Mouse (Mus musculus) T-helper 17 cell (primary cell): ENCODE measurements around the gene Prdx3.
"Not testable (repeated sequence)": the region's sequence is repeated elsewhere in the genome, so short reads cannot be mapped to it uniquely, and the experiment has no call there.

Experiments used
- in situ Hi-C, 2 experiments: fragments of 300-600 bp; cut with MboI, MseI; formaldehyde crosslinking; loops; 1 replicate in 1 of 2; 2 replicates in 1 of 2; pipeline ENCODE4 v1.15.1; 2025; ENCODE audit warnings: high pct_unique_total_duplicates in 2 of 2

Prdx3 gene

DNA sequence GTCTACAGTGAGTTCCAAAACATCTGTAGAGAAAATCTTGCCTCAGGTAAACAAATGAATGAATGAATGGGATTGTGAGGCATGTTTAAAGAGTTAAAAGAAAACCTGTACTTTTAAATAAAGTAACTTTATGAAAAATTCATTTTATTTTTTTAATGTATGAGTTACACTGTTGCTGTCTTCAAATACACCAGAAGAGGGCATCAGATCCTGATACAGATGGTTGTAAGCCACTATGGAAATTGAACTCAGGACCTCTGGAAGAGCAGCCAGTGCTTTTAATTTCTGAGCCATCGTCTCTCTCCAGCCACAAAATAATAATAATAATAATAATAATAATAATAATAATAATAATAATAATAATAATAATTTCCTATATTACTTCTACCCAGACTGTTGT lies 3.9 kb downstream of the Prdx3 start:
- in situ Hi-C loops: no loop called here

DNA sequence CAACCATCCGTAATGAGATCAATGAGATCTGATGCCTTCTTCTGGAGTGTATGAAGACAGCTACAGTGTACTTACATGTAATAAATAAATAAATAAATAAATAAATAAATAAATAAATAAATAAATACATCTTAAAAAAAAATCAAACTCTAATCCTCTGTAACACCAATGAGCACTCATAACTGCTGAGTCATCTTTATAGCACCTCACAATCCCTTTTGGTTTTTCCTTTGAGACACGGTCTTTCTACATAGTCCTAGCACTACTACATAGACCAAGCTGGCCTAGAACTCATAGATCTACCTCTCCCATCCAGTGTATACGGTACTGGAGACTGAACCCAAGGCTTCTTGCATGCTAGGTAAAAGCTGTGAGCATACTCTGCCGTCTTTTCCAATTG lies 8.2 kb downstream of the Prdx3 start:
- in situ Hi-C loops: not testable (repeated sequence)

DNA sequence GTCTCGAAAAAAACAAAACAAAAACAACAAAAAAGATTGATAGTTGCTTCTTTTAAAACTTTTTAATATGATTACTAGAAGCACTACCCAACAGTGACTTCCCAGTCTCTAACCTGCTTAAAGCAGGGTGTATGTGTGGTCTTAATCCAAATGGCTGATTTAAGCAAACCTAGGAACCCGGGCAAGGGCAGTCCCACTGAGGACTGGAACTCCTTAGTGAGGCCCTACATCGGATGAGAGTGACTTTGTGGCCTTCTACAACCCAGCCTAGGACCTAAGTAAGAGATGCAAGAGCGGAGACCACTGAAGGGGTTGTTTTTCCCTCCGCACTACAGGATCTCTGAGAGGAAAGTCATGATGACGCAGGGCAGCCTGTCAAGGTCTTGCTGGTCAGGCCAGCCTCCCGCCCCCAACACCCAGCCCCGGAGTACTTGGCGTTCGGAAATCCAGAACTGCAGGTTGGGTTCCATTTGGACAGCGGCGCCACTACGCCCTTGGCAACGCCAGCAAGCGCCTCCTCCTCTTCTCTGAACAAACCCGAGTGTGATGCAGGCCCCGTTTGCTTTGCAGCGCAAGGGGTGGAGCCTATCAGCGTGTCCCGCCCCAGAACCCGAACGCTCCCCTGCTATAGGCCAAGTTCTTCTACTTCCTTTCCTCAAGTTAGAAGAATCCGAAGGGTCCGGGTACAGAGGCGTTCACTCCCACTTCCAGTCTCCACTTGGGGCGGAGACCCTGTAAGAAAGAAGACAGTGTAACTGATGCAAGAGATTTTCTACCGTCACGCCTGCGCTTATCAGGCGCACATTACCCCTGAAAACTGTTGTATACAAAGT lies 13.3 kb downstream of the Prdx3 start, which contains the start of gene Sfxn4:
Gene Sfxn4, minus strand, starts transcription at position 612 of the 833 bp plus-strand sequence.
- in situ Hi-C loops: loop anchor here in 1 of 2 experiments (5.0 kb wide), 1 partner anchor 59 kb away; no protein-coding TSS in a partner anchor

DNA sequence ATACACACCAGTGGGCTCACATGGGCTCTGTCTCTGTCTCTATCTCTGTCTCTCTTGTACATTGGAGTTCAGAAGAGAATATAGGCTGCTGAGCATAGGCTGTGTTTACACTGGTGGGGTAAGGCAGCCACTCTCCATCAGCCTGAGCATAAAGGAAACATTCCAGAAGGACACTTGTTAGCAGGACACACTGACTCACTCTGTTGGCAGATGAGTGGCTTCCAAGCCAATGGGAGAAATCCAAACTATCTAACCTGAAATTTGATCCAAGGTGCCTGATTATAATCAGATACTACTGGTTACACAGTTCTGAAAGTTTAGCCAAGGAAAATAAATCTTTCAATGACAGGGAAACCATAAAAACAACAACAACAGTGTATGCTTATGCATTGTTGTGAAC lies 28.6 kb downstream of the Prdx3 start:
- in situ Hi-C loops: no loop called here

DNA sequence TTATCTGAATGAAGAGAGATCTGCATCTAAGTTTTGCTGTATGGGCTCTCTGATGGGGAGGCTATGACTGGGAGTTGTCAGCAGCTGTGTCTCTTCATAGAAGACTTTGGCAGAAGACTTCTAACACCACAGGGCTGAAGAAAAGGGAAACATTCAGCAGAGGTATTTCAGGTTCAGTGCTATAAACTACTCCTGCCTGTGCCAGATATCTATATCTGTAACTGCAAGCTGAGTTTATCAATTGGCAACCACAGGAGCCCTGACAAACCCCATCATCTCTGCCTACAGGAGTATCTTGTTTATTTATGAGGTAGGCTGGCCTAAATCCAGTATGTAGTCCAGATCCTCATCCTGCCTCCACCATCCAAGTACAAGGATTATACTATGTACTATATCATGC lies 31.0 kb downstream of the Prdx3 start:
- in situ Hi-C loops: loop anchor here in 1 of 2 experiments (5.0 kb wide), 1 partner anchor 239 kb away; no protein-coding TSS in a partner anchor

DNA sequence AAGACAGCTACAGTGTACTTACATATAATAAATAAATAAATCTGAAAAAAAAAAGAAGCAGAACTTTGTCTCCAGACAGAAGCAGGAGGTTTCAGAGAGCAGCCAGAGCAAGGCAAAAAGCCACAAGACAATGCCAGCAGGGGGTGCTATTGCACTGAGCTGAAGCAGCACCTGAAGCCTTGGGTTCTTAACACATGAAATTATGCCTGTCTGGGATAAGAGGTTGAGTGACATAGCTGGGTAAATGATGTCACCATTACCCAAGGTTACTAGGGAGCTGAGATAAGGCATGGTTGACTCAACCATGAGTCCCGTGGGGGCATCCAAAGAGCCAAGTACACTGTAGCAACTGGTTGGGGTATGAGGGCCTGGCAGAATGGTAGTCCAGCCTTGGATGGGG lies 36.6 kb downstream of the Prdx3 start:
- in situ Hi-C loops: loop anchor here in 1 of 2 experiments (5.0 kb wide), 1 partner anchor 245 kb away; no protein-coding TSS in a partner anchor

DNA sequence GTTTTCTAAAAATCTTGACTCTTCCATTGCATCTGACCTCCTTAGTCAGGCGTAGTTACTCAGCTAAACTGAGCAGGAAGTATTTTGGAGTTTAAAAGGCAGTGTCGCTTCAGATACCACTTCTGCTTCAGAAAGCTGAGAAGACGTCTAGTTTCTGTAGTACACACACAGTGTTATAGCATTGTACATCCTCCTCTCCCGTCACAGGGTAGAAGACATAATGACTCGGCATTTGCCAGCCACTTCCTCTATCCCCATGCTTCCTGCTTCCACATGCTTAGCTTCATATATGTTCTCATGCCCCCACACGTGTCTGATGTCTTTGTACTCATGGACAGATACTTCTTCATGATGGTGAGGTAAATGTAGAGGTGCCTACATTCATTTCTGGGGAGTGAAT lies 55.7 kb downstream of the Prdx3 start:
- in situ Hi-C loops: no loop called here
